Mouse (Mus musculus) heart, postnatal 0 days (tissue): ENCODE measurements around the gene Grid2. TPM values are rescaled to one million over a fixed set of nuclear protein-coding genes. Genes with fewer than 3 reads are reported as not detected.

Experiments
- ATAC-seq: fragments of 200-750 bp; cut with Nextera tagmentation; 2 replicates; pipeline ENCODE4 v1.8.0; 2017; ENCODE audit warnings: low read depth, moderate number of reproducible peaks, moderate library complexity; ENCODE audit not compliant: insufficient read depth
- DNase-seq: peaks from one replicate; pipeline ENCODE4 v3.0.0-alpha.2; 2016; ENCODE audit warnings: low spot score
- H3K27ac ChIP-seq: fragments of 300-500 bp; sonication (generic); 2 replicates; pipeline ENCODE4 v1.5.1; 2014; ENCODE audit warnings: low read depth, mild to moderate bottlenecking
- H3K27me3 ChIP-seq: fragments of 300-500 bp; sonication (generic); 2 replicates; pipeline ENCODE4 v1.6.1; 2014; ENCODE audit warnings: low read length, mixed read lengths; ENCODE audit not compliant: control insufficient read depth, insufficient read depth
- H3K36me3 ChIP-seq: fragments of 300-500 bp; sonication (generic); replicated peaks from 2 replicates; pipeline ENCODE4 v1.6.1; 2014; ENCODE audit warnings: low read length, mixed read lengths; ENCODE audit not compliant: control insufficient read depth, insufficient read depth
- H3K4me1 ChIP-seq: fragments of 300-500 bp; sonication (generic); 2 replicates; pipeline ENCODE4 v1.6.1; 2014; ENCODE audit warnings: antibody characterized with exemption; ENCODE audit not compliant: control insufficient read depth, insufficient read depth
- H3K4me2 ChIP-seq: fragments of 300-500 bp; sonication (generic); 2 replicates; pipeline ENCODE4 v1.6.1; 2014; ENCODE audit warnings: low read depth, mild to moderate bottlenecking, low read length, moderate library complexity
- H3K4me3 ChIP-seq: fragments of 300-500 bp; sonication (generic); 2 replicates; pipeline ENCODE4 v1.5.1; 2014; ENCODE audit warnings: low read depth, low read length
- H3K9ac ChIP-seq: fragments of 300-500 bp; sonication (generic); replicated peaks from 2 replicates; pipeline ENCODE4 v1.6.1; 2014; ENCODE audit warnings: low read depth, low read length, mixed read lengths
- H3K9me3 ChIP-seq: fragments of 300-500 bp; sonication (generic); replicated peaks from 2 replicates; pipeline ENCODE4 v1.6.1; 2016; ENCODE audit warnings: low read length; ENCODE audit not compliant: control insufficient read depth
- CTCF ChIP-seq: IDR thresholded peaks from 2 replicates; pipeline ENCODE4 v1.5.1; 2016; ENCODE audit warnings: antibody characterized with exemption, control low read depth, low read depth
- EP300 ChIP-seq: IDR thresholded peaks from 2 replicates; pipeline ENCODE4 v1.6.1; 2016; ENCODE audit warnings: antibody characterized with exemption, low read depth
- WGBS: fragments of 180-500 bp; shearing (Covaris S2); extraction: QIAGEN DNeasy Blood & Tissue Kit; methylation state at CpG from one replicate; pipeline ENCODE4 v1.1.7; 2014; 5-methylcytosine and 5-hydroxymethylcytosine counted together
- polyA plus RNA-seq: library from polyadenylated mRNA; unstranded; fragments of >200 nt; fragmentation: Nextera tagmentation; extraction: Ambion mirVana; gene quantifications from 2 replicates; pipeline ENCODE4 v1.2.1, GENCODE M21; 2015
- total RNA-seq: library from RNA; depleted of rRNA; stranded (reverse); fragments of >200 nt; gene quantifications from 2 replicates; pipeline ENCODE4 v1.2.3, GENCODE M21; 2014; ENCODE audit warnings: low replicate concordance

The Grid2 gene
- total and polyA plus RNA-seq, 2 experiments from 2014 or later, result 0.10 to 0.27 TPM

GRCm38 (mm10) chr6:64581338-64581737 lies 1325.7 kb downstream of the Grid2 start:
- no peaks in the 10 kb centered on the region for H3K27me3 ChIP-seq
- ATAC-seq, result no peak
- no peak overlapping the region for H3K4me2 ChIP-seq
- no peak overlapping the region for H3K27ac ChIP-seq
- no peak overlapping the region for H3K4me3 ChIP-seq
- TF ChIP-seq CTCF (no peak), EP300 (no peak)
- no peak for DNase-seq
- H3K9me3 ChIP-seq, result no peaks in the 10 kb centered on the region
- H3K36me3 ChIP-seq, result no peaks in the 10 kb centered on the region
- 58% methylated on average over 3 of the region's 3 CpGs for WGBS
- H3K4me1 ChIP-seq, result no peaks in the 10 kb centered on the region
- H3K9ac ChIP-seq, result no peak overlapping the region

- H3K36me3 ChIP-seq, result no peaks in the 10 kb centered on the region
- H3K4me2 ChIP-seq, result no peak overlapping the region
- H3K9ac ChIP-seq, result no peak overlapping the region
- no peak for TF ChIP-seq EP300
- no peak for TF ChIP-seq CTCF
- H3K27ac ChIP-seq, result no peak overlapping the region
- 72% methylated on average over 7 of the region's 7 CpGs for WGBS
- DNase-seq (no peak), ATAC-seq (no peak)
- H3K4me3 ChIP-seq, result no peak overlapping the region
- H3K4me1 ChIP-seq, result no peaks in the 10 kb centered on the region
- no peaks in the 10 kb centered on the region for H3K9me3 ChIP-seq
- H3K27me3 ChIP-seq, result no peaks in the 10 kb centered on the region
Measured at GRCm38 (mm10) chr6:64588487-64589205, 1333.0 kb downstream of the Grid2 start.

DNA sequence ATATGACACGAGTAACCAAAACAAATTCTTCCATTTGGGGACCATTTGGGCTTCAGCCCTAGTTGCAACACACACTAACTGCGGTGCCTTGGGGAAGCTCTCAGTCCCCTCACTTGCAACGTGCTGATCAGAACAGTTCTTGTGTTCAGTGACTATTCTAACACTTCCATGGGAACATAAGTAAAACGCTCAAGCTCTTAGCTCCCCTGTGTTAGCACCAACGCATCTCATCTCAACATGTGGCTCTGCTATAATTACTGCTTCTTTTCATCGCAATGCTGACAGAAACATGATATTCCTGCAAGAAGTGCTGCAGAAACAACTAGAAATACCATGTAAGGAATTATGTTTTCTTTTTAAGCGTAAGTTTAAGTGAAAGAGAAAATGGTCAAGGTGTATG lies 1340.6 kb downstream of the Grid2 start:
- TF ChIP-seq EP300, result no peak
- no peak for TF ChIP-seq CTCF
- DNase-seq (no peak), ATAC-seq (no peak)
- no peaks in the 10 kb centered on the region for H3K36me3 ChIP-seq
- no peak overlapping the region for H3K9ac ChIP-seq
- H3K27ac ChIP-seq, result no peak overlapping the region
- no peaks in the 10 kb centered on the region for H3K9me3 ChIP-seq
- H3K4me1 ChIP-seq, result no peaks in the 10 kb centered on the region
- no peak overlapping the region for H3K4me3 ChIP-seq
- H3K27me3 ChIP-seq, result no peaks in the 10 kb centered on the region
- no peak overlapping the region for H3K4me2 ChIP-seq
- WGBS, result 60% methylated on average over 7 of the region's 7 CpGs

DNA sequence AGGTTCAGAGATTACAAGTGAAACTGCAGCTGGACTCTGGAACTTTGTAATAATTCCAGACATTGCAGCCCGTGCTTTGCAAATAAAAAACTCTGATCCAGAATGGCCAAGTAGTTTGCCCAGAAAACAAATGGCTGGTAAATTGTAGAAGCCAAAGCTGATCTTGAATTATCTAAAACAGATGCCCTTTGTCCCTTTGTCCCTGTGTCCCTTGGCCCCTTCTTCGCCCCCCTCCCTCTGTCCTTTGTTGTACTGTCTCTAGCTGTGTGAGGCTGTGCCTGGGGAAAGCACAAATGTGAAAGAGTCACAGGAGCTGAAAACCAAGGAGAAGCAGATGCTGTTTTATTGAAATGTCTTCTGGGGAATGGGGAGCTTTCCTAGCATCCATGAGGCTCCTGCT lies 1341.2 kb downstream of the Grid2 start:
- no peak overlapping the region for H3K4me3 ChIP-seq
- H3K9ac ChIP-seq, result no peak overlapping the region
- no peaks in the 10 kb centered on the region for H3K27me3 ChIP-seq
- H3K4me1 ChIP-seq, result no peaks in the 10 kb centered on the region
- no peak overlapping the region for H3K4me2 ChIP-seq
- WGBS, result 70% methylated on average over 2 of the region's 2 CpGs
- ATAC-seq (no peak), DNase-seq (no peak)
- H3K9me3 ChIP-seq, result no peaks in the 10 kb centered on the region
- H3K27ac ChIP-seq, result no peak overlapping the region
- TF ChIP-seq EP300 (no peak), CTCF (no peak)
- H3K36me3 ChIP-seq, result no peaks in the 10 kb centered on the region

GRCm38 (mm10) chr6:64598144-64598561 lies 1342.5 kb downstream of the Grid2 start:
- Histone ChIP-seq H3K4me3 (no peak overlapping the region), H3K9ac (no peak overlapping the region), H3K27ac (no peak overlapping the region), H3K27me3 (no peaks in the 10 kb centered on the region), H3K4me2 (no peak overlapping the region), H3K36me3 (no peaks in the 10 kb centered on the region), H3K9me3 (no peaks in the 10 kb centered on the region), H3K4me1 (no peaks in the 10 kb centered on the region)
- ATAC-seq (no peak), DNase-seq (no peak)
- TF ChIP-seq EP300 (no peak), CTCF (no peak)
- 27% methylated on average over 4 of the region's 4 CpGs for WGBS

DNA sequence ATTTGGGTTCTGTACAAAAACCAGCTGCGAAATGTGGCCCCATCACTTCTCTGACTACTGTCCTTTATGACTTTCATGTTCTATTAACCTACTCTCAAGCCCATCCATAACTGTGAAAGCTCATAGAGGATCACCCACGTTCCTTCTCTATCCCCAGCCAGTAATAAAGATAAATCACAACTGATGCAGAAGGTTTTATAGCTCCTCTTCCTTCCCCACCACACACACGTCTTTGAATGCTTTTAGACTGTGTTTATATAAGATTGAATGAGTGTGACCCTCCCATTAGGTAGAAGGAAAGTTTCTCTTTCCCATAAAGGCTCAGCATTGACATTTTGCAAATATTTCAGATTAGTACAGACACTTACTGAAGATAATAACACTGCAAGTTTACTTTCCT lies 1350.1 kb downstream of the Grid2 start:
- TF ChIP-seq CTCF, result no peak
- TF ChIP-seq EP300, result no peak
- DNase-seq (no peak), ATAC-seq (no peak)
- H3K9ac ChIP-seq, result no peak overlapping the region
- H3K4me2 ChIP-seq, result no peak overlapping the region
- H3K27ac ChIP-seq, result no peak overlapping the region
- no peaks in the 10 kb centered on the region for H3K9me3 ChIP-seq
- H3K4me1 ChIP-seq, result no peaks in the 10 kb centered on the region
- H3K36me3 ChIP-seq, result no peaks in the 10 kb centered on the region
- WGBS, result 62% methylated on average over 3 of the region's 3 CpGs
- no peak overlapping the region for H3K4me3 ChIP-seq
- H3K27me3 ChIP-seq, result no peaks in the 10 kb centered on the region
